Mouse (Mus musculus) neural tube, embryonic 13.5 days (tissue): Measurements from ENCODE around the gene Ano9. TPM values are rescaled to one million over a fixed set of nuclear protein-coding genes. Genes with fewer than 3 reads are reported as not detected.

Experiments used
- ATAC-seq: fragments of 200-750 bp; cut with Nextera tagmentation; 2 replicates; pipeline ENCODE4 v1.8.0; 2017; ENCODE audit warnings: low read depth, mild to moderate bottlenecking, moderate TSS enrichment, moderate library complexity
- H3K27ac ChIP-seq: fragments of 300-500 bp; sonication (generic); replicated peaks from 2 replicates; pipeline ENCODE4 v1.5.1; 2015; ENCODE audit warnings: moderate library complexity, mild to moderate bottlenecking, inconsistent platforms
- H3K27me3 ChIP-seq: fragments of 300-500 bp; sonication (generic); 2 replicates; pipeline ENCODE4 v1.6.1; 2015; ENCODE audit warnings: mild to moderate bottlenecking, inconsistent platforms
- H3K36me3 ChIP-seq: fragments of 300-500 bp; sonication (generic); 2 replicates; pipeline ENCODE4 v1.6.1; 2015; ENCODE audit warnings: mild to moderate bottlenecking, inconsistent platforms
- H3K4me1 ChIP-seq: fragments of 300-500 bp; sonication (generic); replicated peaks from 2 replicates; pipeline ENCODE4 v1.6.1; 2015; ENCODE audit warnings: inconsistent platforms
- H3K4me2 ChIP-seq: fragments of 300-500 bp; sonication (generic); 2 replicates; pipeline ENCODE4 v1.6.1; 2015; ENCODE audit warnings: inconsistent platforms, mild to moderate bottlenecking, moderate library complexity
- H3K4me3 ChIP-seq: fragments of 300-500 bp; sonication (generic); 2 replicates; pipeline ENCODE4 v1.5.1; 2015; ENCODE audit warnings: mild to moderate bottlenecking, inconsistent platforms
- H3K9ac ChIP-seq: fragments of 300-500 bp; sonication (generic); 2 replicates; pipeline ENCODE4 v1.6.1; 2015; ENCODE audit warnings: moderate library complexity, mild to moderate bottlenecking, inconsistent platforms
- H3K9me3 ChIP-seq: fragments of 300-500 bp; sonication (generic); 2 replicates; pipeline ENCODE4 v1.6.1; 2016; ENCODE audit warnings: inconsistent platforms
- WGBS: fragments of 180-500 bp; shearing (Covaris S2); methylation state at CpG from one replicate; pipeline ENCODE4 v1.1.7; 2015; 5-methylcytosine and 5-hydroxymethylcytosine counted together
- polyA plus RNA-seq: library from polyadenylated mRNA; unstranded; fragments of >200 nt; fragmentation: Nextera tagmentation; extraction: Ambion mirVana; gene quantifications from 2 replicates; pipeline ENCODE4 v1.2.1, GENCODE M21; 2015

Ano9 gene
- polyA plus RNA-seq, 1 experiment from 2014 or later, result 0.27 TPM

- Histone ChIP-seq H3K4me1 (peaks cover 38% of the 10 kb centered on the region), H3K4me3 (peak overlapping the region; percentile 90), H3K27ac (peak overlapping the region; percentile 94), H3K36me3 (peaks cover 19% of the 10 kb centered on the region), H3K4me2 (peak overlapping the region; percentile 75), H3K27me3 (no peaks in the 10 kb centered on the region), H3K9ac (peak overlapping the region; percentile 98), H3K9me3 (no peaks in the 10 kb centered on the region)
- ATAC-seq, result peak; percentile 6; the same call in 1 of the 2 replicates
- WGBS, result 69% methylated on average over 2 of the region's 2 CpGs
Observed at GRCm38 (mm10) chr7:141059929-141060328, 57.7 kb downstream of the Ano9 start.

GRCm38 (mm10) chr7:141058601-141059341, 58.8 kb downstream of the Ano9 start:
- no peak overlapping the region for H3K4me2 ChIP-seq
- ATAC-seq, result no peak
- peaks cover 38% of the 10 kb centered on the region for H3K4me1 ChIP-seq
- no peaks in the 10 kb centered on the region for H3K9me3 ChIP-seq
- no peaks in the 10 kb centered on the region for H3K27me3 ChIP-seq
- WGBS, result 92% methylated on average over 14 of the region's 14 CpGs
- no peak overlapping the region for H3K27ac ChIP-seq
- H3K36me3 ChIP-seq, result peaks cover 8% of the 10 kb centered on the region
- no peak overlapping the region for H3K4me3 ChIP-seq
- no peak overlapping the region for H3K9ac ChIP-seq

DNA sequence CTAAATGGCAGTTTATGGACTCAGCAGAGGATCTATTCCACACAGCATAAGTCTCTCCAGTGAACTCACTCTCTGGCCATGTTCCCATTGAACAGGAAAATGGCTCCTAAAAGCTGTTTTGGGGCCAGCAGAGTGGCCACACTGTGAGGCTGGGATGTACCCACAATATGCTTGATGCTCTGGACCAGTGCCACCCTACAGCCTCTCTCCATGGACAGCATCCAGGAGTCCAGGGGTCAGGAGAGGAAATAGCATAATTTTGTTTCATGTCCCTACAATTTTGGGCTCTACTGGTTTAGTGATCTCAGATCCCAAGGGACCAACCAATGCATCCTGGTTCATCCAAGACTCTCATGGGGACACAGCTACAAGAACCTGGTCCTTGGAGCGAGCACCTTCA, 60.1 kb downstream of the Ano9 start:
- 92% methylated on average over 1 of the region's 1 CpGs for WGBS
- Histone ChIP-seq H3K4me2 (no peak overlapping the region), H3K4me1 (peaks cover 27% of the 10 kb centered on the region), H3K9me3 (no peaks in the 10 kb centered on the region), H3K27me3 (no peaks in the 10 kb centered on the region), H3K9ac (no peak overlapping the region), H3K36me3 (0 out of 2 replicates have a peak, but pooled peaks cover 4% of the 10 kb centered on the region), H3K4me3 (no peak overlapping the region), H3K27ac (no peak overlapping the region)
- no peak for ATAC-seq

- Histone ChIP-seq H3K4me3 (no peak overlapping the region), H3K27me3 (no peaks in the 10 kb centered on the region), H3K27ac (no peak overlapping the region), H3K9me3 (no peaks in the 10 kb centered on the region), H3K36me3 (0 out of 2 replicates have a peak, but pooled peaks cover 4% of the 10 kb centered on the region), H3K4me2 (no peak overlapping the region), H3K9ac (no peak overlapping the region), H3K4me1 (peaks cover 21% of the 10 kb centered on the region)
- ATAC-seq, result no peak
- WGBS, result 89% methylated on average over 6 of the region's 6 CpGs
Observed at GRCm38 (mm10) chr7:141056976-141057375, 60.6 kb downstream of the Ano9 start.

GRCm38 (mm10) chr7:141055785-141056184, 61.8 kb downstream of the Ano9 start:
- ATAC-seq, result no peak
- Histone ChIP-seq H3K4me2 (no peak overlapping the region), H3K4me3 (no peak overlapping the region), H3K27ac (no peak overlapping the region), H3K27me3 (no peaks in the 10 kb centered on the region), H3K9me3 (no peaks in the 10 kb centered on the region), H3K9ac (no peak overlapping the region), H3K36me3 (0 out of 2 replicates have a peak, but pooled peaks cover 4% of the 10 kb centered on the region), H3K4me1 (peaks cover 13% of the 10 kb centered on the region)
- WGBS, result 82% methylated on average over 4 of the region's 4 CpGs

- H3K9me3 ChIP-seq, result no peaks in the 10 kb centered on the region
Observed at GRCm38 (mm10) chr7:141052421-141052820, 65.2 kb downstream of the Ano9 start.

GRCm38 (mm10) chr7:141052016-141052415, 65.6 kb downstream of the Ano9 start:
- no peaks in the 10 kb centered on the region for H3K27me3 ChIP-seq
- 93% methylated on average over 4 of the region's 4 CpGs for WGBS
- ATAC-seq, result no peak
- H3K4me2 ChIP-seq, result no peak overlapping the region
- no peak overlapping the region for H3K4me3 ChIP-seq
- peaks cover 15% of the 10 kb centered on the region for H3K4me1 ChIP-seq
- no peak overlapping the region for H3K9ac ChIP-seq
- H3K27ac ChIP-seq, result no peak overlapping the region
- H3K9me3 ChIP-seq, result no peaks in the 10 kb centered on the region
- H3K36me3 ChIP-seq, result 0 out of 2 replicates have a peak, but pooled peaks cover 4% of the 10 kb centered on the region

More at GRCm38 (mm10) chr7:141052421-141052820, 65.2 kb downstream of the Ano9 start:
- H3K9ac ChIP-seq, result no peak overlapping the region
- no peak overlapping the region for H3K27ac ChIP-seq
- no peak overlapping the region for H3K4me3 ChIP-seq
- no peak for ATAC-seq
- 91% methylated on average over 2 of the region's 2 CpGs for WGBS
- H3K4me2 ChIP-seq, result no peak overlapping the region
- no peaks in the 10 kb centered on the region for H3K27me3 ChIP-seq
- H3K4me1 ChIP-seq, result peaks cover 12% of the 10 kb centered on the region
- 0 out of 2 replicates have a peak, but pooled peaks cover 4% of the 10 kb centered on the region for H3K36me3 ChIP-seq

Other genes starting within 250 kb of the Ano9 start
- 258 and 283 TPM in 2 replicates for gene Psmd13, start 235.8 kb downstream of the Ano9 start, polyA plus RNA-seq
- gene Sirt3, start 235.5 kb downstream of the Ano9 start, polyA plus RNA-seq, result 42.3 and 46.8 TPM in 2 replicates
- gene Cox8b, start 217.4 kb downstream of the Ano9 start, polyA plus RNA-seq, result 0.91 TPM in 1 of 2 replicates, not detected in the other
- gene Nlrp6, start 196.9 kb downstream of the Ano9 start, polyA plus RNA-seq, result 0.10 and 0.18 TPM in 2 replicates
- gene Pgghg, start 176.4 kb downstream of the Ano9 start, polyA plus RNA-seq, result 7.6 and 8.2 TPM in 2 replicates
- gene Ifitm5, start 167.5 kb downstream of the Ano9 start, polyA plus RNA-seq, result 1.4 and 2.1 TPM in 2 replicates
- gene Gm45717, start 161.9 kb downstream of the Ano9 start, polyA plus RNA-seq, result not detected in 2 replicates
- 271 and 311 TPM in 2 replicates for gene Ifitm2, start 161.8 kb downstream of the Ano9 start, polyA plus RNA-seq
- gene Ifitm1, start 150.6 kb downstream of the Ano9 start, polyA plus RNA-seq, result 20.3 and 26.7 TPM in 2 replicates
- gene Ifitm3, start 107.0 kb downstream of the Ano9 start, polyA plus RNA-seq, result 35.9 and 40.0 TPM in 2 replicates
- 0.63 and 0.81 TPM in 2 replicates for gene Ifitm6, start 99.9 kb downstream of the Ano9 start, polyA plus RNA-seq
- gene Gm17387, start 88.7 kb downstream of the Ano9 start, polyA plus RNA-seq, result not detected in 2 replicates
- 39.2 and 41.0 TPM in 2 replicates for gene B4galnt4, start 56.7 kb downstream of the Ano9 start, polyA plus RNA-seq
- gene Pkp3, start 39.6 kb downstream of the Ano9 start, polyA plus RNA-seq, result 0.38 and 1.2 TPM in 2 replicates
- gene Sigirr, start 17.2 kb downstream of the Ano9 start, polyA plus RNA-seq, result 1.5 and 3.5 TPM in 2 replicates
- gene Ptdss2, start 4.6 kb upstream of the Ano9 start, polyA plus RNA-seq, result 63.5 and 77.7 TPM in 2 replicates
- 52.4 and 57.5 TPM in 2 replicates for gene Rnh1, start 55.1 kb upstream of the Ano9 start, polyA plus RNA-seq
- 130 and 139 TPM in 2 replicates for gene Hras, start 76.2 kb upstream of the Ano9 start, polyA plus RNA-seq
- 7.6 and 9.0 TPM in 2 replicates for gene Lrrc56, start 76.4 kb upstream of the Ano9 start, polyA plus RNA-seq
- gene Lmntd2, start 96.3 kb upstream of the Ano9 start, polyA plus RNA-seq, result 1.3 and 1.5 TPM in 2 replicates
- 29.8 and 31.7 TPM in 2 replicates for gene Rassf7, start 98.1 kb upstream of the Ano9 start, polyA plus RNA-seq
- gene Phrf1, start 111.0 kb upstream of the Ano9 start, polyA plus RNA-seq, result 71.4 and 74.1 TPM in 2 replicates
- 1.0 and 1.4 TPM in 2 replicates for gene Irf7, start 148.7 kb upstream of the Ano9 start, polyA plus RNA-seq
- not detected in 2 replicates for gene Cdhr5, start 159.0 kb upstream of the Ano9 start, polyA plus RNA-seq
- 3.3 and 5.8 TPM in 2 replicates for gene Sct, start 161.3 kb upstream of the Ano9 start, polyA plus RNA-seq
- 0.54 and 1.3 TPM in 2 replicates for gene Drd4, start 174.2 kb upstream of the Ano9 start, polyA plus RNA-seq
- 150 and 156 TPM in 2 replicates for gene Deaf1, start 209.9 kb upstream of the Ano9 start, polyA plus RNA-seq
- gene Tmem80, start 209.9 kb upstream of the Ano9 start, polyA plus RNA-seq, result 58.7 and 60.8 TPM in 2 replicates
- 0.43 and 0.76 TPM in 2 replicates for gene Eps8l2, start 221.1 kb upstream of the Ano9 start, polyA plus RNA-seq